Mouse (Mus musculus) forebrain, embryonic 11.5 days (tissue): ENCODE data around the gene Fam107a. TPM values are rescaled to one million over a fixed set of nuclear protein-coding genes. Genes with fewer than 3 reads are reported as not detected.

Source experiments
- ATAC-seq: fragments of 200-750 bp; cut with Nextera tagmentation; replicated peaks from 2 replicates; pipeline ENCODE4 v1.8.0; 2017; ENCODE audit warnings: moderate TSS enrichment; ENCODE audit not compliant: low FRiP score
- DNase-seq: peaks from one replicate; pipeline ENCODE4 v3.0.0-alpha.2; 2017; ENCODE audit warnings: low spot score
- H3K27ac ChIP-seq: fragments of 300-500 bp; sonication (generic); 2 replicates; pipeline ENCODE4 v1.5.1; 2014; ENCODE audit warnings: low read depth, low read length
- H3K27me3 ChIP-seq: fragments of 300-500 bp; sonication (generic); 2 replicates; pipeline ENCODE4 v1.6.1; 2014; ENCODE audit warnings: mild to moderate bottlenecking, low read length, mixed read lengths; ENCODE audit not compliant: control insufficient read depth, insufficient read depth
- H3K36me3 ChIP-seq: fragments of 300-500 bp; sonication (generic); 2 replicates; pipeline ENCODE4 v1.6.1; 2014; ENCODE audit warnings: mild to moderate bottlenecking, low read length, moderate library complexity, mixed read lengths; ENCODE audit not compliant: control insufficient read depth, insufficient read depth
- H3K4me1 ChIP-seq: fragments of 300-500 bp; sonication (generic); replicated peaks from 2 replicates; pipeline ENCODE4 v1.6.1; 2014; ENCODE audit warnings: low read length, mixed read lengths; ENCODE audit not compliant: control insufficient read depth, insufficient read depth
- H3K4me2 ChIP-seq: fragments of 300-500 bp; sonication (generic); 2 replicates; pipeline ENCODE4 v1.6.1; 2014; ENCODE audit warnings: low read depth, mild to moderate bottlenecking, low read length, moderate library complexity, mixed read lengths; ENCODE audit not compliant: severe bottlenecking
- H3K4me3 ChIP-seq: fragments of 300-500 bp; sonication (generic); 2 replicates; pipeline ENCODE4 v1.5.1; 2014; ENCODE audit warnings: low read depth, low read length
- H3K9ac ChIP-seq: fragments of 300-500 bp; sonication (generic); 2 replicates; pipeline ENCODE4 v1.6.1; 2014; ENCODE audit warnings: low read length
- H3K9me3 ChIP-seq: fragments of 300-500 bp; sonication (generic); 2 replicates; pipeline ENCODE4 v1.6.1; 2016; ENCODE audit warnings: low read length, mixed read lengths; ENCODE audit not compliant: control insufficient read depth
- WGBS: fragments of 180-500 bp; shearing (Covaris S2); extraction: QIAGEN DNeasy Blood & Tissue Kit; methylation state at CpG from one replicate; pipeline ENCODE4 v1.1.7; 2014; 5-methylcytosine and 5-hydroxymethylcytosine counted together
- polyA plus RNA-seq: library from polyadenylated mRNA; unstranded; fragments of >200 nt; fragmentation: Nextera tagmentation; extraction: Ambion mirVana; gene quantifications from 2 replicates; pipeline ENCODE4 v1.2.1, GENCODE M21; 2014

Fam107a gene
- polyA plus RNA-seq, 1 experiment from 2014 or later, result 0.29 TPM

DNA sequence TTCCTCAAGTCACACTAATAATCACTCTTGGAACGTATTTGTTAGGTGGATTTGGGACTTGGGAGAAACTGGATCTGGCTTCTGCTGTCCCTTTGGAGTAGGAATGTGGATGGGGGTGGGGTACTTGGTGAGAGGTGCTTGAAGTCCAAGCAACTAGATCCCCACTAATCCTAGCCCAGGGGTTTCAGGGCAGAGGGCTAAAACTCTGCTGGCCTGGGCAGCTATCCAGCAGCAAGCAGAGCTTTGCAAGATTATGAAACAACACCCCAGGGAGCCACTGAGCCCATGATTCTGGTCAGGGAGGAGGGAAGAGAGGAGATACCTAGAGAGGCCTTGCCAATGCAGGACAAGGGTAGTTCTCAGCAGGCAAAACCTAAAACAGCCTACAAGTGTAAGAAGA, 9.5 kb upstream of the Fam107a start:
- 21% methylated on average over 1 of the region's 1 CpGs for WGBS
- Histone ChIP-seq H3K27ac (no peak overlapping the region), H3K4me3 (no peak overlapping the region), H3K27me3 (no peaks in the 10 kb centered on the region), H3K4me1 (peaks cover 8% of the 10 kb centered on the region; the same call in 1 of the 2 replicates), H3K9ac (no peak overlapping the region), H3K36me3 (no peaks in the 10 kb centered on the region), H3K9me3 (no peaks in the 10 kb centered on the region), H3K4me2 (no peak overlapping the region)
- ATAC-seq (no peak), DNase-seq (no peak)

DNA sequence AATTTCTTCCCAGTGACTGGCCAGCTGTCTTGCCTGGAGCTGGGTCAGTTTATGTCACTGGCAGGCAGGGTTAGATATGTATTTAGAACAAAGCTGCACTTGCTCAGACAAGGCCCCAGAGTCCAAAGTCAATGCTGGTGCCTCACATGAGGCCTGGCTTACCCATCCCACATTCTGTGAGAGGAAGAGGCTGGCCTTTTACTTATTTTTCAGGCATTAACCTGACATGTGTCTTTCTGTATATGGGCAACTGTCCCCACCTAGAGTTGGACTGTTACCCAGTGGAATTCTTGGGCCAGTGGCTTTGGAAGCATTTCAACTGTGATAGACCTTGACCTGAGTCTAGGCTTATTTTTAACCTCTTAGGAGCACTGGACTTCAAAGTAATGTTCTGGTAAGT, 9.1 kb upstream of the Fam107a start:
- no peaks in the 10 kb centered on the region for H3K36me3 ChIP-seq
- no peaks in the 10 kb centered on the region for H3K27me3 ChIP-seq
- no peak overlapping the region for H3K4me3 ChIP-seq
- ATAC-seq (no peak), DNase-seq (no peak)
- H3K9ac ChIP-seq, result no peak overlapping the region
- peaks cover 8% of the 10 kb centered on the region; the same call in 1 of the 2 replicates for H3K4me1 ChIP-seq
- H3K4me2 ChIP-seq, result no peak overlapping the region
- H3K9me3 ChIP-seq, result no peaks in the 10 kb centered on the region
- H3K27ac ChIP-seq, result no peak overlapping the region

DNA sequence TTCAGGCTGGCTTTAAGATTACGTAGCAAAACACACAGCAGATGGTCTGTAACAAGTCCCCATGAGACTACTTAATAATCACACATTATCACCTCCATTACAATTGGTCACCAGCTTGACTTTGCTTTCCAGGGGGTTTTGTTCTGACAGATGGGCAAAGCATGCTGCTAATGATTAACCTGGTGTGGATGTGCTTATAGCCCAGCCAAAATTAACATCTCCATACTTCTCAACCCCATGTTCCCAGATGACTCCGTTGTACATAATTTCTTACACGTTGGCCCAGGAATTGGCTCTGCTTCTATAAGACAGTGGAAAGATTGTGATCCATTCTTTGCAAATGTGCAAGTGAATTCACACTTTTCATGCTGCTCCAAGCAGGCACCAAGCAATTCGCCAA, 7.9 kb upstream of the Fam107a start:
- peaks cover 8% of the 10 kb centered on the region; the same call in 1 of the 2 replicates for H3K4me1 ChIP-seq
- no peak overlapping the region for H3K4me2 ChIP-seq
- DNase-seq (no peak), ATAC-seq (no peak)
- H3K9ac ChIP-seq, result no peak overlapping the region
- 79% methylated on average over 4 of the region's 4 CpGs for WGBS
- no peak overlapping the region for H3K27ac ChIP-seq
- H3K36me3 ChIP-seq, result no peaks in the 10 kb centered on the region
- H3K4me3 ChIP-seq, result no peak overlapping the region
- H3K9me3 ChIP-seq, result no peaks in the 10 kb centered on the region
- H3K27me3 ChIP-seq, result no peaks in the 10 kb centered on the region

DNA sequence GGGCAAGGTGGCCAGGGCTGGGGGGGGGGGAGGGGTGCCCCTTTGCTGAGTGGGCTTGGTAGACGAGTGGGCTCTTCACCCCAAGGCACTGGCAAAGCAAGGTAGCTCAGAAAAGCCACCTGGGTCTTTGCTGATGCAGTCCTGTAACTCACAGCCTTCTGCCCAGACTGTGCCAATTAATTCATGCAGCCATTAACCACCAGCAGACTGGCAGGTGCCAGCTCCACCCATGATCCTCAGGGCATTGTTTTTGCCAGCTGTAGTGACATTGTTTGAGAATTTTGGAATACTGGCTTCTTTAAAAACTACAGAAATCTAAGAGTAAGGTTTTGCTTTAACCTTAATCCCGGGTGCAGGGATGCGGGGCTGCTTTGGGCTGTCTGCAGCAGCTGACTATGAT, 2.7 kb upstream of the Fam107a start:
- H3K36me3 ChIP-seq, result no peaks in the 10 kb centered on the region
- H3K27me3 ChIP-seq, result peaks cover 23% of the 10 kb centered on the region
- ATAC-seq (no peak), DNase-seq (no peak)
- no peak overlapping the region for H3K4me3 ChIP-seq
- H3K27ac ChIP-seq, result no peak overlapping the region
- H3K9ac ChIP-seq, result no peak overlapping the region
- no peaks in the 10 kb centered on the region for H3K9me3 ChIP-seq
- WGBS, result 83% methylated on average over 3 of the region's 3 CpGs
- H3K4me2 ChIP-seq, result no peak overlapping the region
- H3K4me1 ChIP-seq, result peaks cover 14% of the 10 kb centered on the region; the same call in 1 of the 2 replicates

DNA sequence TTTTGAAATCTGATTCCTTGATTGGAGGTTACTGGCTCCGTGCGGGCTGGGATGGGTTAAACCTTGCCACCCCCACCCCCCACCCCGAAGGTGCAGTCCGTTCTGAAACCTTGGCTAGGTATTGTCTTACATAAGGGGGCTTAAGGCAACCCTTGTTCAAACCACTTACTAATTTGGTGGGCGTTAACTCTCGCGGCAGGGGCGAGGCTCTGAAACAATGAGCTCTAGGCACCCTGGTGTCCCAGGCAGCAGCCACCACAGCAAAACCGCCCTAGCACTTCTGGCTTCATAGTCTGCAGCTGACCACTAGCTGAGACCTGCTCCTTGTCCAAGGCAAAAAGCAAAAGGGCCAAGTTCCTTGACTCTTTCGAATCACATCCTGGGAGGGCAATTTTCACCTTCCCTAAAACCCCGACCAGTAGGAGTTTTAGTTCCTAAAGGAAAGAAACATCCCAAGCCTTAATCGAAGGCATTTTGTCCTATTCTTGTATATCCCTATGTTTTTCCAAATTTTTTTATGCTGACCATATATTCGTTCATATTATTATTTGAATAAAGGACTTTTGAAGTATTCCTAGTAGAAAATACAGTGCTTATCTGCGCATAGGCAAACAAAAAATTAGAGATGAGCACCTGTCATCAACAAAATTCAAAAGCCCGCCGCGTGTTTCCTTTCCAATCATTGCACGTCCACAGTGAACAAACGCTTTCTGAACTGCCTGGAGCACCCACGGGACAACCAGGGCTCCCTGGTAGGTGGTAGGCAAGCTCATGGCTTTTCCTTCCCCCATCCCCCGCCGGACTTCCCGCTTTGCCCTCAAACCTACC, 1.2 kb downstream of the Fam107a start:
- Histone ChIP-seq H3K36me3 (no peaks in the 10 kb centered on the region), H3K4me1 (peaks cover 16% of the 10 kb centered on the region; the same call in 1 of the 2 replicates), H3K27me3 (peaks cover 28% of the 10 kb centered on the region), H3K4me3 (peak overlapping the region; percentile 15; the same call in 1 of the 2 replicates), H3K9ac (no peak overlapping the region), H3K27ac (no peak overlapping the region), H3K4me2 (peak overlapping the region; percentile 47), H3K9me3 (no peaks in the 10 kb centered on the region)
- no peak for DNase-seq
- ATAC-seq, result peak; percentile 28
- WGBS, result 1% methylated on average over 23 of the region's 23 CpGs

DNA sequence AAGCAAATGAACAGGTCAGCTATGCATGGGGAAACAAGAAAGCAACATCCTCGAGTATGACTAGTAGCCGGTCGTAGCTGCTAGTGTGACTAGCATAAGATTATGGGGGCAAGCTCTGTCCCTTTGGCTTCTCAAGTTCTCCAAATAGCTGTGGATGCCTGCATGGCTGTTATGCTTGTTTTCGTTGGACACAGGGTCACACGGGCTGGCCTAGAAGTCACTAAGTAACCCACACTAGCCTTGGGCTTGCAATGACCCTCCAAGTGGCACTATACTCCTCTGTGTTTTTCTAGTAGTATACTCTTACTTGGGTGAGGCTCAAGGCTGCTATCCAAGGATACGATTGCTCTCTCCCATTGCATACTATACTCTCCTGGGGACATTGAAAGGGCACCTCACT, 2.7 kb downstream of the Fam107a start:
- no peak for DNase-seq
- no peak for ATAC-seq
- 81% methylated on average over 6 of the region's 6 CpGs for WGBS

DNA sequence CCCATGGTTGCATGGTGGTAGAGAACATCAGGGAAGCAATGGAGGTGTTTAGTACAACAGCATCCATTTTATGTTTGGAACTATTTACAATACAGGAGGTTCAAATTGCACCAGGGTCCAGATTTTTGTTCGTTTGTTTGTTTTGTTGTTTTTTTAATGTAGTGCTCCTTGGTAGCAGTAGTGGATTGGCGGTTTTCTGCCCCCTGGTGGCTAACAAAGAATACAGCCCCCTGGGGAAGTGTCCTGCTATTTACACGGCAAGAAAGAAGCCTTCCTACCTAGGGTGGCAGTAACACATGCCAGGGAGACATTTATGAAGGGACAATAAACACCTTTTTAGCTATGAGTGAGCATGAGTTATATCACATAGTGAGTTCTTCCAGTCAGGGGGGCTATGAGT, 3.3 kb downstream of the Fam107a start:
- ATAC-seq (no peak), DNase-seq (no peak)
- Histone ChIP-seq H3K36me3 (no peaks in the 10 kb centered on the region), H3K9ac (no peak overlapping the region), H3K4me2 (no peak overlapping the region), H3K4me1 (peaks cover 16% of the 10 kb centered on the region; the same call in 1 of the 2 replicates), H3K9me3 (no peaks in the 10 kb centered on the region), H3K4me3 (no peak overlapping the region), H3K27me3 (peaks cover 28% of the 10 kb centered on the region), H3K27ac (no peak overlapping the region)
- 34% methylated on average over 3 of the region's 3 CpGs for WGBS

More for the DNA sequence above, 2.7 kb downstream of the Fam107a start:
- Histone ChIP-seq H3K4me3 (no peak overlapping the region), H3K4me2 (no peak overlapping the region), H3K27me3 (peaks cover 28% of the 10 kb centered on the region), H3K9ac (no peak overlapping the region), H3K27ac (no peak overlapping the region), H3K9me3 (no peaks in the 10 kb centered on the region), H3K4me1 (peaks cover 16% of the 10 kb centered on the region; the same call in 1 of the 2 replicates), H3K36me3 (no peaks in the 10 kb centered on the region)

DNA sequence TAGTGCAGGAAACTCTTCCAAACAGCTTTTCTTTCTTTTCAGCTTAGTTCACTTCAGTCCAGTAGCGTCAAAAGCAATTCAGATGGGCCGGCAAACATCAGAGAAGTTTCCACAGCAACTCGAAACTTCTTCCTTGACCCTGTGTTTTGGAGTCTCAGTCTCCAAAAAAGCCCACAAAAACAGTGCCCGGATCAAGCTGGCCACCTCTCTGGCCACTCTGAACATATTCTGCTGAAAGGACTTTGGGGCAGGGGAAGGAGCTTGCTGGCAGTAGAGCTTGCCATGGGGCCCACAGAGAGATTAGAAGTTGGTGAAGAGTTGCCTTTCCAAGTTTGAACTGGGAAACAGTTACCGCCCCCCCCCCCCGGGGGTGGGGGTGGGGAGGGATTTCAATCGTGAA, 3.9 kb downstream of the Fam107a start:
- ATAC-seq, result no peak
- Histone ChIP-seq H3K27ac (no peak overlapping the region), H3K4me2 (no peak overlapping the region), H3K9ac (no peak overlapping the region), H3K4me1 (peaks cover 19% of the 10 kb centered on the region; the same call in 1 of the 2 replicates), H3K27me3 (peaks cover 28% of the 10 kb centered on the region), H3K36me3 (no peaks in the 10 kb centered on the region), H3K9me3 (no peaks in the 10 kb centered on the region), H3K4me3 (no peak overlapping the region)
- DNase-seq, result no peak
- 41% methylated on average over 7 of the region's 7 CpGs for WGBS
